In genomic region chr5:91518946-91519345, GRCm38 (mm10) we compare ENCODE assay signal across 8 mouse cellular contexts. TPM values are rescaled to one million over a fixed set of nuclear protein-coding genes. Genes with fewer than 3 reads are reported as not detected.
A peak's percentile ranks its signal among the peaks of the same experiment; 100 is the strongest.
DNase-seq lines count a peak whose midpoint lies in the region; ATAC-seq lines count a peak whose summit lies in the region.

No protein-coding gene starts in this region.

- no peaks in the 10 kb centered on the region for H3K36me3 ChIP-seq in forebrain, embryonic 11.5 days (ENCODE audit: control insufficient read depth, insufficient read depth, low read length)
- H3K36me3 ChIP-seq in limb, embryonic 11.5 days (ENCODE audit: control insufficient read depth, insufficient read depth, low read length), result no peaks in the 10 kb centered on the region
- no peaks in the 10 kb centered on the region for H3K36me3 ChIP-seq in midbrain, embryonic 12.5 days

- H3K4me2 ChIP-seq in forebrain, embryonic 11.5 days (ENCODE audit: low read depth, low read length, severe bottlenecking), result peak overlapping the region; percentile 92; the same call in 1 of the 2 replicates
- peak overlapping the region; percentile 87 for H3K4me2 ChIP-seq in limb, embryonic 11.5 days (ENCODE audit: low read depth, severe bottlenecking)
- peak overlapping the region; percentile 98 for H3K4me2 ChIP-seq in midbrain, embryonic 12.5 days (replicated peaks)

- DNase-seq in right cerebral cortex, postnatal 25 days, result peak; percentile 11
- DNase-seq in right cerebral cortex, postnatal 36 days (ENCODE audit: low spot score in 2 of 2), result no peak
- DNase-seq in forebrain, embryonic 11.5 days (ENCODE audit: low spot score), result no peak
- peak; percentile 53 for DNase-seq in heart, postnatal 4 days
- DNase-seq in limb, embryonic 11.5 days (ENCODE audit: low spot score), result peak; percentile 28
- peak; percentile 52 for DNase-seq in testis, postnatal 10 days (ENCODE audit: low spot score)

- H3K27me3 ChIP-seq in forebrain, embryonic 11.5 days (ENCODE audit: control insufficient read depth, insufficient read depth, low read length), result peaks cover 8% of the 10 kb centered on the region; the same call in 1 of the 2 replicates
- peaks cover 9% of the 10 kb centered on the region for H3K27me3 ChIP-seq in limb, embryonic 11.5 days (ENCODE audit: control insufficient read depth, insufficient read depth, low read length)
- peaks cover 20% of the 10 kb centered on the region for H3K27me3 ChIP-seq in midbrain, embryonic 12.5 days

- 37% methylated on average over 7 of the region's 7 CpGs for WGBS in forebrain, embryonic 11.5 days
- 34% methylated on average over 7 of the region's 7 CpGs for WGBS in limb, embryonic 11.5 days
- 33% methylated on average over 7 of the region's 7 CpGs for WGBS in midbrain, embryonic 12.5 days

- no peak for ATAC-seq in forebrain, embryonic 11.5 days (replicated peaks; ENCODE audit: low FRiP score)
- no peak for ATAC-seq in limb, embryonic 11.5 days (ENCODE audit: insufficient number of reproducible peaks, low FRiP score, low TSS enrichment, low read depth)
- ATAC-seq in midbrain, embryonic 12.5 days (ENCODE audit: low FRiP score, low read depth), result no peak
- ATAC-seq in monocyte, adult 5-6 weeks (replicated peaks; ENCODE audit: insufficient number of reproducible peaks, low FRiP score, low TSS enrichment, poor library complexity, severe bottlenecking), result no peak

- H3K4me3 ChIP-seq in forebrain, embryonic 11.5 days (ENCODE audit: low read depth, low read length), result peak overlapping the region; percentile 42
- H3K4me3 ChIP-seq in limb, embryonic 11.5 days (ENCODE audit: low read depth, low read length), result peak overlapping the region; percentile 43
- peak overlapping the region; percentile 51 for H3K4me3 ChIP-seq in midbrain, embryonic 12.5 days

- peaks cover 8% of the 10 kb centered on the region; the same call in 1 of the 2 replicates for H3K4me1 ChIP-seq in forebrain, embryonic 11.5 days (replicated peaks; ENCODE audit: control insufficient read depth, insufficient read depth, low read length)
- H3K4me1 ChIP-seq in limb, embryonic 11.5 days (ENCODE audit: control insufficient read depth, insufficient read depth, low read length), result peaks cover 8% of the 10 kb centered on the region
- H3K4me1 ChIP-seq in midbrain, embryonic 12.5 days, result peaks cover 20% of the 10 kb centered on the region

- no peaks in the 10 kb centered on the region for H3K9me3 ChIP-seq in forebrain, embryonic 11.5 days (ENCODE audit: control insufficient read depth, low read length)
- H3K9me3 ChIP-seq in limb, embryonic 11.5 days (ENCODE audit: control insufficient read depth, low read length), result no peaks in the 10 kb centered on the region
- H3K9me3 ChIP-seq in midbrain, embryonic 12.5 days, result no peaks in the 10 kb centered on the region

- no peak overlapping the region for H3K27ac ChIP-seq in forebrain, embryonic 11.5 days (ENCODE audit: low read depth, low read length)
- no peak overlapping the region for H3K27ac ChIP-seq in limb, embryonic 11.5 days (replicated peaks; ENCODE audit: low read depth, low read length)
- H3K27ac ChIP-seq in midbrain, embryonic 12.5 days (replicated peaks), result no peak overlapping the region

- no peak overlapping the region for H3K9ac ChIP-seq in forebrain, embryonic 11.5 days (ENCODE audit: low read length)
- no peak overlapping the region for H3K9ac ChIP-seq in limb, embryonic 11.5 days (ENCODE audit: low read length)
- H3K9ac ChIP-seq in midbrain, embryonic 12.5 days (replicated peaks), result no peak overlapping the region

RNA-seq across cellular contexts. Expression of gene Parm1, which starts 1.5 kb away (rescaled TPM):
- 12.1 and 13.9 TPM in 2 replicates for polyA plus RNA-seq in forebrain, embryonic 11.5 days (2014; fragmentation: Nextera tagmentation; extraction: Ambion mirVana)
- total RNA-seq in heart, postnatal 4 days (2021), result 10 to 100 TPM; 60.7 to 63.4 TPM
- polyA plus RNA-seq in limb, embryonic 11.5 days (2014; fragmentation: Nextera tagmentation; extraction: Ambion mirVana), result 8.1 and 8.7 TPM in 2 replicates
- polyA plus RNA-seq in midbrain, embryonic 12.5 days (2016; fragmentation: Nextera tagmentation; extraction: Ambion mirVana), result 9.3 and 10.7 TPM in 2 replicates
- 1.1 to 2.5 TPM in 2 of 3 replicates, not detected in the other for total RNA-seq in monocyte, adult 5-6 weeks (2017)

Comparison
In these comparisons a context has a peak if more than half of its experiments do, and no peak if none do; other contexts are left out.
1. DNase-seq: peak in right cerebral cortex, postnatal 25 days (single experiment), heart, postnatal 4 days (single experiment), limb, embryonic 11.5 days (single experiment) and testis, postnatal 10 days (single experiment); none in right cerebral cortex, postnatal 36 days (0 of 2) and forebrain, embryonic 11.5 days (single experiment).
2. Peak in every context shown above with its lines, with median percentiles within 50 percentile points of each other: H3K4me2 ChIP-seq and H3K4me3 ChIP-seq.